In genomic region chr5:124919798-124920197, GRCm38 (mm10) we compare ENCODE assay signal across 17 mouse cellular contexts. TPM values are rescaled to one million over a fixed set of nuclear protein-coding genes. Genes with fewer than 3 reads are reported as not detected.
DNase-seq lines count a peak whose midpoint lies in the region; ATAC-seq and TF ChIP-seq lines count a peak whose summit lies in the region.
"Had no signal": no experiment of that assay in that cellular context is flagged by ENCODE, and none has a peak within 500 bp of the region (broad histone marks: within the 10 kb centered on the region; RNA-seq: fewer than 3 reads in every experiment).

No protein-coding gene starts in this region.

- peak; percentile 35 for DNase-seq in heart, adult 8-10 months (ENCODE audit: low spot score)
- DNase-seq in heart, postnatal 36 days: no peak
- DNase-seq in adrenal gland, adult 2 months: peak; percentile 86
- DNase-seq in embryo, embryonic 10 days (ENCODE audit: low spot score): no peak
- no peak for DNase-seq in embryo, embryonic 11 days
- DNase-seq: kidney, adult 11 months; thymus, postnatal 36 days had no signal

- H3K9me3 ChIP-seq in heart, embryonic 14.5 days (ENCODE audit: control insufficient read depth, low read length): no peaks in the 10 kb centered on the region

- H3K9ac ChIP-seq in heart, embryonic 14.5 days (ENCODE audit: low read length): no peak overlapping the region
- H3K9ac ChIP-seq: limb, embryonic 13.5 days; liver, embryonic 14.5 days; midbrain, embryonic 12.5 days; neural tube, embryonic 12.5 days had no signal

- no peak overlapping the region for H3K4me2 ChIP-seq in heart, embryonic 14.5 days (ENCODE audit: low read length)
- peak overlapping the region; percentile 51 for H3K4me2 ChIP-seq in myocyte (ENCODE audit: low read depth)
- H3K4me2 ChIP-seq: limb, embryonic 13.5 days; midbrain, embryonic 12.5 days; neural tube, embryonic 12.5 days had no signal

- peaks cover 13 to 20% of the 10 kb centered on the region in 2 experiments for H3K4me1 ChIP-seq in heart, embryonic 14.5 days (ENCODE audit: control insufficient read depth in 2 of 2, insufficient read depth in 2 of 2, low read length in 2 of 2)

- H3K27me3 ChIP-seq in heart, embryonic 14.5 days (ENCODE audit: control insufficient read depth, insufficient read depth, low read length): peaks cover 3% of the 10 kb centered on the region; the same call in 1 of the 2 replicates
- no peaks in the 10 kb centered on the region for H3K27me3 ChIP-seq in myocyte (ENCODE audit: control insufficient read depth, insufficient read depth, insufficient read length)
- H3K27me3 ChIP-seq: limb, embryonic 13.5 days; midbrain, embryonic 12.5 days; neural tube, embryonic 12.5 days had no signal

- TF ChIP-seq POLR2A in myocyte (IDR thresholded peaks at IDR 0.05; ENCODE audit: insufficient read length, low read depth): no peak

- no peaks in the 10 kb centered on the region for H3K36me3 ChIP-seq in heart, embryonic 14.5 days (ENCODE audit: control insufficient read depth, insufficient read depth, low read length)
- H3K36me3 ChIP-seq in myocyte (ENCODE audit: control insufficient read depth, insufficient read depth): no peaks in the 10 kb centered on the region
- H3K36me3 ChIP-seq: forebrain, embryonic 10.5 days; limb, embryonic 13.5 days; midbrain, embryonic 12.5 days; neural tube, embryonic 12.5 days had no signal

- peak overlapping the region; percentile 14 to 37; a peak in 1 of 4 replicates for H3K27ac ChIP-seq in heart, embryonic 14.5 days (replicated peaks in 1 of 2; ENCODE audit: control insufficient read depth in 1 of 2, insufficient read depth in 1 of 2, low read depth in 2 of 2, low read length in 2 of 2)
- H3K27ac ChIP-seq: forebrain, embryonic 10.5 days; limb, embryonic 13.5 days; liver, embryonic 14.5 days; midbrain, embryonic 12.5 days; neural tube, embryonic 12.5 days had no signal

- H3ac ChIP-seq in myocyte (ENCODE audit: control insufficient read depth, insufficient read length): no peak overlapping the region

- H3K4me3 ChIP-seq in heart, embryonic 14.5 days (ENCODE audit: control insufficient read depth in 1 of 2, insufficient read depth in 1 of 2, low read depth in 1 of 2, low read length in 2 of 2): no peak overlapping the region
- H3K4me3 ChIP-seq in myocyte: no peak overlapping the region
- H3K4me3 ChIP-seq: forebrain, embryonic 10.5 days; limb, embryonic 13.5 days; midbrain, embryonic 12.5 days; neural tube, embryonic 12.5 days had no signal

- WGBS in heart, embryonic 14.5 days: 41% methylated on average over 3 of the region's 3 CpGs

- intact Hi-C loops in heart, postnatal 36 days (cut with DNase I): no loop called here

- peak; percentile 17; the same call in 1 of the 2 replicates for ATAC-seq in heart, embryonic 14.5 days (ENCODE audit: insufficient number of reproducible peaks, insufficient read depth, low FRiP score, low read depth)
- no peak for ATAC-seq in granulocyte monocyte progenitor cell, adult 5-6 weeks (replicated peaks; ENCODE audit: poor library complexity, severe bottlenecking)
- ATAC-seq: activated CD4-positive, CD25-positive, alpha-beta regulatory T cell, adult 4 months had no signal

- H3K79me2 ChIP-seq in myocyte (ENCODE audit: control insufficient read depth, insufficient read depth): no peaks in the 10 kb centered on the region

TF ChIP-seq in myocyte, 11 proteins besides CTCF, POLR2A, EP300 and RAD21:
- TF ChIP-seq POLR2AphosphoS2 (IDR thresholded peaks at IDR 0.05; ENCODE audit: insufficient read length, low read depth): no peak
- TF ChIP-seq TCF3 (IDR thresholded peaks at IDR 0.05; ENCODE audit: insufficient read length, low read depth): no peak
- TF ChIP-seq MAX (IDR thresholded peaks at IDR 0.05; ENCODE audit: low read depth): no peak
- peak in 1 of 3 experiments; percentile 62 for TF ChIP-seq MYOG (IDR thresholded peaks at IDR 0.05; ENCODE audit: control insufficient read depth in 1 of 3, insufficient read depth in 1 of 3, insufficient read length in 2 of 3, low read depth in 2 of 3)

RNA-seq across cellular contexts. Expression of gene Zfp664, which starts 57.3 kb away (rescaled TPM):
- 10 to 100 TPM; 31.1 to 38.4 (median 35.6) TPM for total RNA-seq in heart, adult 8-10 months (2022)
- 10 to 100 TPM; 39.7 to 43.4 TPM for total RNA-seq in heart, postnatal 36 days (2021)
- total RNA-seq in adrenal gland, adult 2 months (2021): 10 to 100 TPM; 44.8 to 49.1 TPM
- 23.7 and 26.2 TPM in 2 replicates for polyA plus RNA-seq in adrenal gland, adult 2 months (2012; rRNA removed)
- polyA plus RNA-seq in heart, embryonic 14.5 days (2014; fragmentation: Nextera tagmentation; extraction: Ambion mirVana): 54.1 and 57.9 TPM in 2 replicates
- polyA plus RNA-seq in myocyte (2012; fragmentation: generic; extraction: Trizol): 19.6 TPM
- 12.6 and 13.1 TPM in 2 replicates for total RNA-seq in granulocyte monocyte progenitor cell, adult 5-6 weeks (2014; fragmentation: Nextera tagmentation)
- total RNA-seq in granulocyte monocyte progenitor cell, adult 5-6 weeks (2017): 8.8 and 11.6 TPM in 2 replicates

RNA-seq across cellular contexts. Expression of gene Ccdc92, which starts 57.6 kb away (rescaled TPM):
- 1 to 10 TPM; 1.4 to 2.0 (median 1.6) TPM for total RNA-seq in heart, adult 8-10 months (2022)
- total RNA-seq in heart, postnatal 36 days (2021): 1 to 10 TPM in 1 of 2 experiments, under 1 TPM in 1; 0.73 to 1.2 TPM
- 10 to 100 TPM in 1 of 2 experiments, 1 to 10 TPM in 1; 6.3 to 10.9 TPM for total RNA-seq in adrenal gland, adult 2 months (2021)
- 7.3 and 7.4 TPM in 2 replicates for polyA plus RNA-seq in adrenal gland, adult 2 months (2012; rRNA removed)
- polyA plus RNA-seq in heart, embryonic 14.5 days (2014; fragmentation: Nextera tagmentation; extraction: Ambion mirVana): 3.8 and 5.3 TPM in 2 replicates
- 6.2 TPM for polyA plus RNA-seq in myocyte (2012; fragmentation: generic; extraction: Trizol)
- not detected in 2 replicates for total RNA-seq in granulocyte monocyte progenitor cell, adult 5-6 weeks (2014; fragmentation: Nextera tagmentation)
- total RNA-seq in granulocyte monocyte progenitor cell, adult 5-6 weeks (2017): 0.36 TPM in 1 of 2 replicates, not detected in the other
- total RNA-seq: hematopoietic stem cell, adult 5-6 weeks had no signal

Comparison
In these comparisons a context has a peak if more than half of its experiments do, and no peak if none do; other contexts are left out.
1. DNase-seq: peak in heart, adult 8-10 months (single experiment) and adrenal gland, adult 2 months (single experiment); none in heart, postnatal 36 days (0 of 2), embryo, embryonic 10 days (single experiment) and embryo, embryonic 11 days (single experiment).